Mouse (Mus musculus) embryonic facial prominence, embryonic 11.5 days (tissue): Measurements from ENCODE around the gene Lgi4. TPM values are rescaled to one million over a fixed set of nuclear protein-coding genes. Genes with fewer than 3 reads are reported as not detected.

Experiments used
- ATAC-seq: fragments of 200-750 bp; cut with Nextera tagmentation; replicated peaks from 2 replicates; pipeline ENCODE4 v1.8.0; 2017; ENCODE audit warnings: low read depth; ENCODE audit not compliant: insufficient number of reproducible peaks, low FRiP score, low TSS enrichment
- DNase-seq: peaks from one replicate; pipeline ENCODE4 v3.0.0-alpha.2; 2015; ENCODE audit warnings: low spot score
- H3K27ac ChIP-seq: fragments of 300-500 bp; sonication (generic); replicated peaks from 2 replicates; pipeline ENCODE4 v1.5.1; 2014; ENCODE audit warnings: mild to moderate bottlenecking, low read depth, low read length, control low read depth
- H3K27me3 ChIP-seq: fragments of 300-500 bp; sonication (generic); 2 replicates; pipeline ENCODE4 v1.6.1; 2014; ENCODE audit warnings: mild to moderate bottlenecking, low read length, moderate library complexity, mixed read lengths; ENCODE audit not compliant: control insufficient read depth, insufficient read depth
- H3K36me3 ChIP-seq: fragments of 300-500 bp; sonication (generic); replicated peaks from 2 replicates; pipeline ENCODE4 v1.6.1; 2014; ENCODE audit warnings: low read depth, mild to moderate bottlenecking, low read length, moderate library complexity, mixed read lengths; ENCODE audit not compliant: control insufficient read depth, insufficient read depth
- H3K4me1 ChIP-seq: fragments of 300-500 bp; sonication (generic); 2 replicates; pipeline ENCODE4 v1.6.1; 2014; ENCODE audit warnings: low read length, mixed read lengths; ENCODE audit not compliant: control insufficient read depth, insufficient read depth
- H3K4me2 ChIP-seq: fragments of 300-500 bp; sonication (generic); 2 replicates; pipeline ENCODE4 v1.6.1; 2014; ENCODE audit warnings: low read depth, mild to moderate bottlenecking, control low read depth, low read length, moderate library complexity
- H3K4me3 ChIP-seq: fragments of 300-500 bp; sonication (generic); 2 replicates; pipeline ENCODE4 v1.5.1; 2014; ENCODE audit warnings: low read depth, low read length, control low read depth
- H3K9ac ChIP-seq: fragments of 300-500 bp; sonication (generic); replicated peaks from 2 replicates; pipeline ENCODE4 v1.6.1; 2014; ENCODE audit warnings: mild to moderate bottlenecking, control low read depth, low read length
- H3K9me3 ChIP-seq: fragments of 300-500 bp; sonication (generic); replicated peaks from 2 replicates; pipeline ENCODE4 v1.6.1; 2016; ENCODE audit warnings: mild to moderate bottlenecking, low read length, inconsistent platforms, mixed read lengths; ENCODE audit not compliant: control insufficient read depth
- WGBS: fragments of 180-500 bp; shearing (Covaris S2); extraction: QIAGEN DNeasy Blood & Tissue Kit; methylation state at CpG from one replicate; pipeline ENCODE4 v1.1.7; 2014; 5-methylcytosine and 5-hydroxymethylcytosine counted together
- polyA plus RNA-seq: library from polyadenylated mRNA; unstranded; fragments of >200 nt; fragmentation: Nextera tagmentation; extraction: Ambion mirVana; gene quantifications from 2 replicates; pipeline ENCODE4 v1.2.1, GENCODE M21; 2014

Gene Lgi4
- polyA plus RNA-seq, 1 experiment from 2014 or later: 1.2 TPM

DNA sequence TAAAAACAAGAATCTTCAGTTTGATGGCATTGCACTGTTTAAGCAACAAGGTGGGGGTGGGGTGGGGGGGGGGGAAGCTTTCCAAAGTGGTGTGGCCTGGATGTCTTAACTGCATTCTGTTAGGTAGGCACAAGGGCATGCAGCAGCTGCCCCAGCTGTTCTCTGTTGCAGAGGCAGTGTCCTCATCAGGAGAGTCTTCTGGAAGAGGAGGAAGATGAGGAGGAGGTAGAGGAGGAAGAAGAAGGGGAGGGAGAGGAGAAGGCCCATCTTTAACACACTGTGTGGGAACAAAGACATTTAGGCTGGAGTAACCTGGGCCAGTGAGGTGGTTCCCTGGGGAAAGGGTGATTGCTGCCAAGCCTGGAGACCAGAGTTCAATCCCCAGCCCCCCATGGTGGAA lies 23.0 kb downstream of the Lgi4 start:
- Histone ChIP-seq H3K4me1 (no peaks in the 10 kb centered on the region; the same call in 1 of the 2 replicates), H3K9ac (no peak overlapping the region), H3K4me3 (no peak overlapping the region), H3K36me3 (no peaks in the 10 kb centered on the region), H3K4me2 (no peak overlapping the region), H3K9me3 (no peaks in the 10 kb centered on the region), H3K27ac (no peak overlapping the region), H3K27me3 (no peaks in the 10 kb centered on the region)
- ATAC-seq (no peak), DNase-seq (no peak)

DNA sequence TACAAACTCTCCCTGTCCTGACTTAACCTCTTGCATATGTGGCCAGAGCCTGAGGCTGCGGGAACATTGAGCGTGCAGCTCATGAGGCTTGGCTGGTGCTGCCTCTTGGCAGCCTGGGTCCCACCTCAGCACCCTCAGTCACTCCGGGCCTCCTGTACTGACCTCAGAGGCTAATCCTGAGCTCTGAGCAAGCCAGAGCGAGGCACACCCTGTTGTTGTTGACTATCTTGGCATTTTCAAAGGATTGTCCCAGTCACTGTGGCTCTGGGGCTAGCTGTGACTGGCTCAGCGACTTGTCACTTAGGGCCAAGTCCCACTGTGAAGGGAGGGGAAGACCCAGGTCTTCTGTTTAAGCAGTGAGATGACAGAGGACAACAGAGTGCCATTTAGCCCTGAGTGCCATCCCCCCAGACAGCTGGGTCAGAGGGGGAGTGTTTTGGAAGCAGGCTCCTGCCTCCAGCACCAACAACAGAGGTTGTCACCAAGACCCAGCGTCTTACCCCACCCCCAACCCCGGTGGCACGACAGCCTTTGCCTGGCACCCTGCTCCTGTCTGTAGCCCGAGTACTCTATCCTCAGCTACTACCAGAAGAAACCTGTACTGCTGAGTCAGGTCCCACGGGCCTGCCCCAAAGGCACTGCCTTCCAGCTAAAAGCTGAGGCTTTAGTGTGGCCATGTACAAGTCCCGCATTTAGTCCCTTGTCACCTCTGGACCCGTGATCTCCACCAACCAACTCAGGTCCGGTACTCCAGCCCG lies 23.9 kb downstream of the Lgi4 start:
- H3K4me3 ChIP-seq: no peak overlapping the region
- no peak overlapping the region for H3K9ac ChIP-seq
- ATAC-seq (no peak), DNase-seq (no peak)
- H3K27me3 ChIP-seq: no peaks in the 10 kb centered on the region
- H3K4me1 ChIP-seq: no peaks in the 10 kb centered on the region; the same call in 1 of the 2 replicates
- no peaks in the 10 kb centered on the region for H3K36me3 ChIP-seq
- H3K4me2 ChIP-seq: no peak overlapping the region
- no peaks in the 10 kb centered on the region for H3K9me3 ChIP-seq
- WGBS: 47% methylated on average over 14 of the region's 14 CpGs
- no peak overlapping the region for H3K27ac ChIP-seq

- Histone ChIP-seq H3K9me3 (no peaks in the 10 kb centered on the region), H3K4me1 (no peaks in the 10 kb centered on the region; the same call in 1 of the 2 replicates), H3K36me3 (no peaks in the 10 kb centered on the region), H3K9ac (no peak overlapping the region), H3K27me3 (no peaks in the 10 kb centered on the region), H3K4me3 (no peak overlapping the region), H3K4me2 (no peak overlapping the region), H3K27ac (no peak overlapping the region; the same call in 1 of the 2 replicates)
- 49% methylated on average over 9 of the region's 9 CpGs for WGBS
- DNase-seq (no peak), ATAC-seq (no peak)
These were observed 25.0 kb downstream of the Lgi4 start for GRCm38 (mm10) chr7:31084140-31084539.

- H3K36me3 ChIP-seq: no peaks in the 10 kb centered on the region
- H3K27me3 ChIP-seq: no peaks in the 10 kb centered on the region
- H3K9ac ChIP-seq: no peak overlapping the region
- no peaks in the 10 kb centered on the region; the same call in 1 of the 2 replicates for H3K4me1 ChIP-seq
- H3K4me3 ChIP-seq: no peak overlapping the region
- no peak overlapping the region for H3K27ac ChIP-seq
- DNase-seq (no peak), ATAC-seq (no peak)
- H3K4me2 ChIP-seq: no peak overlapping the region
- H3K9me3 ChIP-seq: no peaks in the 10 kb centered on the region
- WGBS: 25% methylated on average over 3 of the region's 3 CpGs
These were observed 26.0 kb downstream of the Lgi4 start for GRCm38 (mm10) chr7:31085171-31085570.

GRCm38 (mm10) chr7:31086175-31086755 lies 27.1 kb downstream of the Lgi4 start:
- no peaks in the 10 kb centered on the region for H3K9me3 ChIP-seq
- ATAC-seq: no peak
- no peak overlapping the region for H3K4me2 ChIP-seq
- no peak overlapping the region for H3K27ac ChIP-seq
- no peaks in the 10 kb centered on the region; the same call in 1 of the 2 replicates for H3K4me1 ChIP-seq
- H3K27me3 ChIP-seq: no peaks in the 10 kb centered on the region
- WGBS: 91% methylated on average over 9 of the region's 9 CpGs
- no peak overlapping the region for H3K9ac ChIP-seq
- no peak overlapping the region for H3K4me3 ChIP-seq
- no peak for DNase-seq
- H3K36me3 ChIP-seq: no peaks in the 10 kb centered on the region

- Histone ChIP-seq H3K27me3 (no peaks in the 10 kb centered on the region), H3K27ac (no peak overlapping the region), H3K4me2 (no peak overlapping the region), H3K36me3 (no peaks in the 10 kb centered on the region), H3K9ac (no peak overlapping the region), H3K4me3 (no peak overlapping the region), H3K4me1 (no peaks in the 10 kb centered on the region; the same call in 1 of the 2 replicates), H3K9me3 (no peaks in the 10 kb centered on the region)
- DNase-seq (no peak), ATAC-seq (no peak)
- WGBS: 74% methylated on average over 2 of the region's 2 CpGs
These were observed 28.1 kb downstream of the Lgi4 start for GRCm38 (mm10) chr7:31087262-31087661.

- Histone ChIP-seq H3K36me3 (no peaks in the 10 kb centered on the region), H3K27me3 (no peaks in the 10 kb centered on the region), H3K4me2 (no peak overlapping the region), H3K27ac (no peak overlapping the region), H3K9me3 (no peaks in the 10 kb centered on the region), H3K4me1 (no peaks in the 10 kb centered on the region), H3K9ac (no peak overlapping the region), H3K4me3 (no peak overlapping the region)
- DNase-seq (no peak), ATAC-seq (no peak)
- 64% methylated on average over 3 of the region's 3 CpGs for WGBS
These were observed 29.1 kb downstream of the Lgi4 start for GRCm38 (mm10) chr7:31088206-31088605.

DNA sequence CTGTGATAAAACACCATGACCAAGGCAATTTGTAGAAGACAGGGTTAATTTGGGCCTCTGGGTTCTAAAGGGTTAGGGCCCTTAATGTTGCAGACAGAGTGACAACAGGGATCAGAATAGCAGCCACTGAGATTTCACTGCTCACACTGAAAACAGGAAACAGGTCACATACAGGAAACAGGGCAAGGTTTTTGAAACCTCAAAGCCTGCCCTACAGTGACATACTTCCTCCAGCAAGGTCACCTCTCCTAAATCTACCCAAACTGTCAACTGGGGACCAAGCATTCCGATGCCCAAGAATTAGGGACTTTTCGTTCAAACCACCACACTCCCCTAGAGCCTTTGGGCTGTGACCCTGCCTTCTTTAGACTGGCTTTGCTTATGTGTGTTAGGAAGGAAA lies 30.6 kb downstream of the Lgi4 start:
- H3K27me3 ChIP-seq: no peaks in the 10 kb centered on the region
- no peak overlapping the region for H3K4me3 ChIP-seq
- WGBS: 86% methylated on average over 2 of the region's 2 CpGs
- no peak for ATAC-seq
- no peaks in the 10 kb centered on the region for H3K4me1 ChIP-seq
- H3K9me3 ChIP-seq: no peaks in the 10 kb centered on the region
- no peak for DNase-seq
- no peak overlapping the region for H3K27ac ChIP-seq
- H3K9ac ChIP-seq: no peak overlapping the region
- H3K36me3 ChIP-seq: no peaks in the 10 kb centered on the region
- H3K4me2 ChIP-seq: no peak overlapping the region
